Mouse (Mus musculus) heart, postnatal 36 days (tissue): ENCODE data around the gene 4930522L14Rik. TPM values are rescaled to one million over a fixed set of nuclear protein-coding genes. Genes with fewer than 3 reads are reported as not detected.
"Not testable (repeated sequence)": the region's sequence is repeated elsewhere in the genome, so short reads cannot be mapped to it uniquely, and the experiment has no call there.

ENCODE experiments used
- DNase-seq, 2 experiments: peaks; one replicate each; pipeline ENCODE4 v3.0.0; 2021 to 2022
- intact Hi-C: fragments of 180-260 bp; cut with DNase I; formaldehyde crosslinking; loops from one replicate; pipeline ENCODE4 v1.15.1; 2025
- total RNA-seq, 2 experiments: library from RNA; stranded (reverse); gene quantifications; 2 replicates each; pipeline ENCODE4 v1.2.3; 2021

4930522L14Rik gene
- 1 to 10 TPM; 1.4 to 1.8 TPM for total RNA-seq

- intact Hi-C loops: not testable (repeated sequence)
- peak; percentile 65 to 74 for DNase-seq
Observed at GRCm38 (mm10) chr5:109751391-109752071, at the start of gene 4930522L14Rik. Gene 4930522L14Rik (minus strand): TSS chr5:109751886.

DNA sequence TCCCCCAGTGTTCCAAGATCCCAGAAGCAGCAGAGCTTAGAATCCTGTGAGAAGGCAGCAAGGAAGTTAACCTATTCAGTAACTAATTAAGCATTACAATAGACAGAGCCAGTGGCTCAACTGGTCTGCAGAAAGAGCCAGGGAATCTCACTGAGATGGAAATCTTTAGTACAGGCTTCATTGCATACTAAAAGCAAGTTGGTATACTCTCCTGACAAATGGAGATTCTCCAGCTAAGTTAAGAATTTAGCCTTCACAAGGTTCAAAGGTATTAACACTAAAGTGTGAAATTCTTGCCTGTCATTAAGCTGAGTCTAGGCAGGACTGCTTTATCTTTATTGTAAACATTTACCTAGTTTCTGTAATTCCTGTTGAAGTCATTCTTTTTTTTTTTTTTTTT is 49.8 kb upstream of the 4930522L14Rik start:
- DNase-seq, intact Hi-C loops: not testable (repeated sequence)

- intact Hi-C loops: loop anchor here (2.0 kb wide), 1 partner anchor 45 kb away; no protein-coding TSS in a partner anchor
Observed at GRCm38 (mm10) chr5:109799948-109800347, 48.3 kb upstream of the 4930522L14Rik start.

GRCm38 (mm10) chr5:109797017-109797416 is 45.3 kb upstream of the 4930522L14Rik start:
- intact Hi-C loops, DNase-seq: not testable (repeated sequence)

More at GRCm38 (mm10) chr5:109799948-109800347, 48.3 kb upstream of the 4930522L14Rik start:
- not testable (repeated sequence) for DNase-seq

- intact Hi-C loops: not testable (repeated sequence)
- DNase-seq: peak; percentile 52 to 62
Observed at GRCm38 (mm10) chr5:109795967-109796652, 44.4 kb upstream of the 4930522L14Rik start.

- DNase-seq, intact Hi-C loops: not testable (repeated sequence)
Observed at GRCm38 (mm10) chr5:109752073-109752780, 541 bp upstream of the 4930522L14Rik start.

GRCm38 (mm10) chr5:109745081-109745480 is 6.6 kb downstream of the 4930522L14Rik start:
- DNase-seq, intact Hi-C loops: not testable (repeated sequence)

DNA sequence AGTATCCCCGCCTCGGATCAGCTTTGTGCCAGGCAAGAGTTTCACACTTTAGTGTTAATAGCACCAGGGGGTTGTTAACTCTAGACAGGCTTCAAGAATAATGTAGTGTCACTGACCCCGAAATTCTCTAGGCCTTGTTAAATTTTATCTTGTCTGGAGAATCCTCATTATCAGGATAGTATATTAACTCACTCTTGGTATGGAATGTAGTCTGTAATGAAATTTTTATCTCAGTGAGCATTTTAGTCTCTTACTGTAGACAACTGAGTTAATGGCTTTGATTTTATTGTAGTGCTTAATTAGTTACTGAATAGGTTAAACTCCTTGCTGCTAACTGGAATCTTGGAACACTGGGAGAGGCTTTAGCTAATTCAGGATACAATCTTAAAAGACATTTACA is 34.3 kb downstream of the 4930522L14Rik start:
- intact Hi-C loops, DNase-seq: not testable (repeated sequence)

GRCm38 (mm10) chr5:109691205-109691965 is 60.3 kb downstream of the 4930522L14Rik start:
- DNase-seq, intact Hi-C loops: not testable (repeated sequence)

DNA sequence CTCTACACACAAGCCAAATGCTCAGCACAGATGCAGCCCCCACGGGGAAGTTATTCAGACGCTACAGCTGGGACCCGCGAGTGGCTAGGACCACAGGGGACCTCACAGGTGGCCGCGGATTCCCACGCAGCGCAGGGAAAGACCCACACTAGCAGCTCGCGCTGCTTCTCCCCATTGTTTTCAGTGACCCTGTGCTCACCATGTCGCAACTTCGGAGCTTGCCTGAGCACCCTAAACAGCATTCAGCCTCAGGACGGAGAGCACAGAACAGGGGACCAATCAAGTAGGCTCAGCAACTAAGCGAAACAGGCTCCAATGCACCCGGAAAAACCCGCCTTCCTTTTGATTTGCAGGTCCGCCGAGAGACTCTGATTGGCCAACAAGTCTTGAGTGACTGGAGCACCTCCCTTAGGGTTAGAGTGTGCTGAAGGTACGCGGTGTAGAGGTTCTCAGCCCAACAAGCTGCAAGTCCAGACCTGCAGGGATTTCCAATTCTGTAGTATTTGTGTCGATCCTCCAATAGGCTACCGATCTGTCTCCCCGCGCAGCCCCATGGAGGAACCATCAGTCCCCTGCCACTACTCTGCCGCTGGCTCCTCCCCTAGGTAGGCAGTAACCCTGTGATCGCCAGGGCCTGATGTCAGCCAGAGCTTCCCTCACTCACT is 61.0 kb downstream of the 4930522L14Rik start, which contains the start of gene 5430403G16Rik:
Gene 5430403G16Rik, minus strand, starts transcription at position 505 of the 665 bp plus-strand sequence.
- intact Hi-C loops: not testable (repeated sequence)
- peak; percentile 57 to 58 for DNase-seq

Other genes starting within 250 kb of the 4930522L14Rik start
- gene Crlf2, start 192.9 kb downstream of the 4930522L14Rik start, total RNA-seq: 1 to 10 TPM; 5.6 to 7.3 TPM
- under 1 TPM; 0.31 to 0.38 TPM for gene 5430403G16Rik, start 60.8 kb downstream of the 4930522L14Rik start, total RNA-seq
- 1 to 10 TPM; 2.8 to 5.4 TPM for gene Gm15446, start 171.5 kb upstream of the 4930522L14Rik start, total RNA-seq
- 1 to 10 TPM; 6.0 to 7.1 TPM for gene Zfp932, start 244.6 kb upstream of the 4930522L14Rik start, total RNA-seq